Mouse (Mus musculus): ENCODE measurements around the gene Gm21953.
"Not testable (repeated sequence)": the region's sequence is repeated elsewhere in the genome, so short reads cannot be mapped to it uniquely, and the experiment has no call there.

DNA sequence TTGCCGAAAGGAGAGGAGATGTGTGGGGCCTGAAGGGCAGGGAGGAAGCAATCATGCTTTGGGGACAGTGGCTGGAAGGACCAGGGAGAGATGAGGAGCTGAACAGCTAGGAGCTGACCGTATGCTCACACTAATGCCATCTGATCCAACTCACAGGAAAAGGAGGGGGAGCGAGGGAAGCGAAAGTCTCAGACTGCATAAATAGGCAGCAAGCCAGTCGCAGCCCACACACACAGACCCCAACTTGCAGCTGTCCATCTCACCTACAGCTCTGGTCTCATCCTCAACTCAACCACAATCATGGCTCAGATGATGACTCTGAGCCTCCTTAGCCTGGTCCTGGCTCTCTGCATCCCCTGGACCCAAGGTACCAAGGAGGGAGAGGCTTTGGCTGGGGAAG, 38.6 kb upstream of the Gm21953 start, which contains the start of gene Ccl21b:
- not testable (repeated sequence) for TF ChIP-seq CTCF (IDR thresholded peaks at IDR 0.05); POLR2A (IDR thresholded peaks at IDR 0.05; ENCODE audit: insufficient read depth, low read depth, low read length); EP300 (IDR thresholded peaks at IDR 0.05; ENCODE audit: insufficient read depth, low read depth, low read length)

Data from heart, adult 2 months (tissue).